Mouse (Mus musculus): ENCODE measurements around the gene Upk3bl.
"Not testable (repeated sequence)": the region's sequence is repeated elsewhere in the genome, so short reads cannot be mapped to it uniquely, and the experiment has no call there.

Gene Upk3bl

GRCm38 (mm10) chr5:136048541-136048940, 5.8 kb upstream of the Upk3bl start:
- not testable (repeated sequence) for DNase-seq

- peak in 1 of 2 experiments; percentile 27 for DNase-seq
Observed at GRCm38 (mm10) chr5:136049926-136050325, 4.4 kb upstream of the Upk3bl start.

GRCm38 (mm10) chr5:136051231-136052085, 2.8 kb upstream of the Upk3bl start:
- peak; percentile 84 to 90 for DNase-seq

- peak; percentile 39 to 65 for DNase-seq
Observed at GRCm38 (mm10) chr5:136052861-136053655, 1.2 kb upstream of the Upk3bl start.

- no peak for DNase-seq
Observed at GRCm38 (mm10) chr5:136056062-136056461, 1.8 kb downstream of the Upk3bl start.

- peak in 1 of 2 experiments; percentile 35 for DNase-seq
Observed at GRCm38 (mm10) chr5:136057085-136057484, 2.8 kb downstream of the Upk3bl start.

GRCm38 (mm10) chr5:136061567-136061966, 7.3 kb downstream of the Upk3bl start:
- peak; percentile 93 to 94 for DNase-seq

- DNase-seq = no peak
Observed at GRCm38 (mm10) chr5:136063920-136064319, 9.6 kb downstream of the Upk3bl start.

- not testable (repeated sequence) for DNase-seq
Observed at GRCm38 (mm10) chr5:136066404-136067148, 12.3 kb downstream of the Upk3bl start.

GRCm38 (mm10) chr5:136069411-136069810, 15.1 kb downstream of the Upk3bl start:
- DNase-seq = no peak

GRCm38 (mm10) chr5:136073051-136073450, 18.8 kb downstream of the Upk3bl start:
- DNase-seq = no peak

GRCm38 (mm10) chr5:136073526-136073925, 19.2 kb downstream of the Upk3bl start:
- DNase-seq = no peak

- DNase-seq = no peak
Observed at GRCm38 (mm10) chr5:136075076-136075475, 20.8 kb downstream of the Upk3bl start.

GRCm38 (mm10) chr5:136076284-136076683, 22.0 kb downstream of the Upk3bl start:
- peak; percentile 67 to 74 for DNase-seq

- peak in 1 of 2 experiments; percentile 34 for DNase-seq
Observed at GRCm38 (mm10) chr5:136077001-136077550, 22.8 kb downstream of the Upk3bl start.

GRCm38 (mm10) chr5:136078136-136078535, 23.8 kb downstream of the Upk3bl start:
- DNase-seq = no peak

- no peak for DNase-seq
Observed at GRCm38 (mm10) chr5:136082345-136082744, 28.1 kb downstream of the Upk3bl start.

GRCm38 (mm10) chr5:136083669-136084107, 29.4 kb downstream of the Upk3bl start, which contains the start of gene Rasa4:
Gene Rasa4, plus strand, starts transcription at chr5:136083916.
- peak; percentile 93 to 97 for DNase-seq

- DNase-seq = peak in 1 of 2 experiments; percentile 47
Observed at GRCm38 (mm10) chr5:136084144-136084881, 30.0 kb downstream of the Upk3bl start.

GRCm38 (mm10) chr5:136084891-136085651, 30.8 kb downstream of the Upk3bl start:
- DNase-seq = peak; percentile 62 to 74

GRCm38 (mm10) chr5:136086290-136086689, 32.0 kb downstream of the Upk3bl start:
- DNase-seq = no peak
